Mouse (Mus musculus) spleen, adult 18-20 months (tissue): Measurements from ENCODE around the gene Dnmt1.

Experiments used
- DNase-seq, 2 experiments: peaks; one replicate each; pipeline ENCODE4 v3.0.0; 2022; ENCODE audit warnings: mixed read lengths in 2 of 2

Dnmt1 gene

GRCm38 (mm10) chr9:20878041-20878709, 81.5 kb downstream of the Dnmt1 start:
- DNase-seq = peak; percentile 99

GRCm38 (mm10) chr9:20877118-20878040, 82.3 kb downstream of the Dnmt1 start:
- DNase-seq = no peak

- DNase-seq = no peak
Measured at GRCm38 (mm10) chr9:20876318-20877117, 83.2 kb downstream of the Dnmt1 start.

- DNase-seq = no peak
Measured at GRCm38 (mm10) chr9:20875021-20875790, 84.5 kb downstream of the Dnmt1 start.

GRCm38 (mm10) chr9:20873521-20873920, 86.2 kb downstream of the Dnmt1 start:
- no peak for DNase-seq

GRCm38 (mm10) chr9:20872991-20873390, 86.7 kb downstream of the Dnmt1 start:
- DNase-seq = no peak

- no peak for DNase-seq
Measured at GRCm38 (mm10) chr9:20870211-20871173, 89.2 kb downstream of the Dnmt1 start.

GRCm38 (mm10) chr9:20869246-20869645, 90.4 kb downstream of the Dnmt1 start:
- no peak for DNase-seq

- peak; percentile 51 to 64 for DNase-seq
Measured at GRCm38 (mm10) chr9:20868448-20869001, 91.2 kb downstream of the Dnmt1 start, which contains the start of gene A230050P20Rik. TSS of gene A230050P20Rik (plus strand) at chr9:20868642.

- DNase-seq = no peak
Measured at GRCm38 (mm10) chr9:20866879-20867278, 92.8 kb downstream of the Dnmt1 start.

- DNase-seq = no peak
Measured at GRCm38 (mm10) chr9:20862225-20862624, 97.5 kb downstream of the Dnmt1 start.

GRCm38 (mm10) chr9:20861821-20862220, 97.9 kb downstream of the Dnmt1 start:
- DNase-seq = peak in 1 of 2 experiments; percentile 47

GRCm38 (mm10) chr9:20859926-20860325, 99.8 kb downstream of the Dnmt1 start:
- DNase-seq = no peak
